Mouse (Mus musculus) ES-Bruce4 (cell line): Measurements from ENCODE around the gene Gm10718.
"Not testable (repeated sequence)": the region's sequence is repeated elsewhere in the genome, so short reads cannot be mapped to it uniquely, and the experiment has no call there.

Experiments
- CTCF ChIP-seq: IDR thresholded peaks from one replicate; pipeline ENCODE4 v1.8.1; 2011; ENCODE audit warnings: low read depth, low read length
- EP300 ChIP-seq: IDR thresholded peaks from 2 replicates; pipeline ENCODE4 v1.6.1; 2011; ENCODE audit warnings: low read depth, low read length; ENCODE audit not compliant: insufficient read depth
- POLR2A ChIP-seq: IDR thresholded peaks from one replicate; pipeline ENCODE4 v1.8.1; 2011; ENCODE audit warnings: low read length; ENCODE audit not compliant: insufficient read depth

- TF ChIP-seq EP300, POLR2A, CTCF: not testable (repeated sequence)
These were observed 11.0 kb downstream of the Gm10718 start, which contains the start of gene Gm17535 for GRCm38 (mm10) chr9:3034299-3034698.
